Mouse (Mus musculus) embryo, embryonic 10.5 days (tissue): ENCODE results near the gene Krtap9-5.
A peak's percentile ranks its signal among the peaks of the same experiment; 100 is the strongest.

ENCODE experiments used
- DNase-seq: peaks from one replicate; pipeline ENCODE4 v3.0.0-alpha.2; 2015; ENCODE audit warnings: low spot score

Gene Krtap9-5

GRCm38 (mm10) chr11:99948175-99948574 lies at the start of gene Krtap9-5:
TSS of gene Krtap9-5 (plus strand) at chr11:99948475.
- no peak for DNase-seq

GRCm38 (mm10) chr11:99907620-99908019 lies 40.7 kb upstream of the Krtap9-5 start, which contains the start of gene Krtap31-1:
TSS of gene Krtap31-1 (plus strand) at chr11:99907920.
- no peak for DNase-seq

- no peak for DNase-seq
These were observed 33.8 kb upstream of the Krtap9-5 start, which contains the start of gene Gm11565 for GRCm38 (mm10) chr11:99914451-99914850. TSS of gene Gm11565 (plus strand) at chr11:99914751.

GRCm38 (mm10) chr11:99935991-99936390 lies 12.3 kb upstream of the Krtap9-5 start, which contains the start of gene Krtap31-2:
TSS of gene Krtap31-2 (plus strand) at chr11:99936291.
- no peak for DNase-seq

- no peak for DNase-seq
These were observed 10.5 kb upstream of the Krtap9-5 start for GRCm38 (mm10) chr11:99937751-99938264.

GRCm38 (mm10) chr11:99964213-99964612 lies 15.9 kb downstream of the Krtap9-5 start:
- peak; percentile 21 for DNase-seq

- no peak for DNase-seq
These were observed 17.7 kb downstream of the Krtap9-5 start for GRCm38 (mm10) chr11:99965961-99966360.

GRCm38 (mm10) chr11:99978953-99979352 lies 30.7 kb downstream of the Krtap9-5 start, which contains the start of gene Krtap29-1:
TSS of gene Krtap29-1 (minus strand) at chr11:99979053.
- no peak for DNase-seq

GRCm38 (mm10) chr11:99982731-99983130 lies 34.5 kb downstream of the Krtap9-5 start:
- DNase-seq, result no peak

GRCm38 (mm10) chr11:99983442-99983841 lies 35.2 kb downstream of the Krtap9-5 start:
- no peak for DNase-seq

- DNase-seq, result no peak
These were observed 37.2 kb downstream of the Krtap9-5 start for GRCm38 (mm10) chr11:99985291-99986092.

GRCm38 (mm10) chr11:99986180-99986647 lies 37.9 kb downstream of the Krtap9-5 start, which contains the start of gene Krtap16-1:
TSS of gene Krtap16-1 (minus strand) at chr11:99986597.
- DNase-seq, result no peak

GRCm38 (mm10) chr11:99988530-99988929 lies 40.3 kb downstream of the Krtap9-5 start:
- DNase-seq, result no peak

- DNase-seq, result no peak
These were observed 41.7 kb downstream of the Krtap9-5 start for GRCm38 (mm10) chr11:99989881-99990405.

- DNase-seq, result no peak
These were observed 42.3 kb downstream of the Krtap9-5 start for GRCm38 (mm10) chr11:99990571-99990970.

- DNase-seq, result no peak
These were observed 45.5 kb downstream of the Krtap9-5 start, which contains the start of gene Krtap17-1 for GRCm38 (mm10) chr11:99993620-99994383. TSS of gene Krtap17-1 (minus strand) at chr11:99993994.

GRCm38 (mm10) chr11:99994384-99994661 lies 46.0 kb downstream of the Krtap9-5 start:
- DNase-seq, result no peak

GRCm38 (mm10) chr11:99999091-99999490 lies 50.8 kb downstream of the Krtap9-5 start:
- DNase-seq, result no peak
